Mouse (Mus musculus): ENCODE results near the gene Denr. TPM values are rescaled to one million over a fixed set of nuclear protein-coding genes. Genes with fewer than 3 reads are reported as not detected.

Gene Denr
- polyA plus RNA-seq, 1 experiment from 2014 or later = 184 TPM

DNA sequence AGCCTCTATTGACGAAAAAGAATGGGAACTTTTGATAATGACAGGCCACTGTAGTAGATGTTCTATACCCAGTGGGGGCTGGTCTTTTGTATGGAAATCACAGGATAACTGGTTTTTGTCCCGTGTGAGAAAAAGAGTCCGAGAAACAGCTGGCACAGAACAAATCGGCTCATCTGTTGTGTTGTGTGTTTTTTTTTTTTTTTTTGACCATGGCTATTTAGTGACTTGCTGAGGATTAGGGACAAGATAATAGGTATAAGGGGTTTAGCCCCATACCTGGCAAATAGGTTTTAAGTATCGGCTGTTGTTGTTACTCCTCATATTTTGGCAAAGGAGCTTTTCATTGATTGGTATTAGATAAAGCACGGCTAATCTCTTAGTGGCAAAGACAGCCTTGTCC, 65.5 kb downstream of the Denr start:
- H3K4me1 ChIP-seq (replicated peaks) = peaks cover 23% of the 10 kb centered on the region
- H3K27ac ChIP-seq = no peak overlapping the region
- no peaks in the 10 kb centered on the region for H3K36me3 ChIP-seq
- H3K9me3 ChIP-seq = no peaks in the 10 kb centered on the region
- no peak for ATAC-seq (ENCODE audit: insufficient number of reproducible peaks, insufficient read depth, low FRiP score, low TSS enrichment, low read depth)
- 80% methylated on average over 6 of the region's 6 CpGs for WGBS
- H3K27me3 ChIP-seq = peaks cover 39% of the 10 kb centered on the region
- H3K4me3 ChIP-seq (replicated peaks) = no peak overlapping the region
- H3K9ac ChIP-seq (replicated peaks) = no peak overlapping the region
- H3K4me2 ChIP-seq = no peak overlapping the region

DNA sequence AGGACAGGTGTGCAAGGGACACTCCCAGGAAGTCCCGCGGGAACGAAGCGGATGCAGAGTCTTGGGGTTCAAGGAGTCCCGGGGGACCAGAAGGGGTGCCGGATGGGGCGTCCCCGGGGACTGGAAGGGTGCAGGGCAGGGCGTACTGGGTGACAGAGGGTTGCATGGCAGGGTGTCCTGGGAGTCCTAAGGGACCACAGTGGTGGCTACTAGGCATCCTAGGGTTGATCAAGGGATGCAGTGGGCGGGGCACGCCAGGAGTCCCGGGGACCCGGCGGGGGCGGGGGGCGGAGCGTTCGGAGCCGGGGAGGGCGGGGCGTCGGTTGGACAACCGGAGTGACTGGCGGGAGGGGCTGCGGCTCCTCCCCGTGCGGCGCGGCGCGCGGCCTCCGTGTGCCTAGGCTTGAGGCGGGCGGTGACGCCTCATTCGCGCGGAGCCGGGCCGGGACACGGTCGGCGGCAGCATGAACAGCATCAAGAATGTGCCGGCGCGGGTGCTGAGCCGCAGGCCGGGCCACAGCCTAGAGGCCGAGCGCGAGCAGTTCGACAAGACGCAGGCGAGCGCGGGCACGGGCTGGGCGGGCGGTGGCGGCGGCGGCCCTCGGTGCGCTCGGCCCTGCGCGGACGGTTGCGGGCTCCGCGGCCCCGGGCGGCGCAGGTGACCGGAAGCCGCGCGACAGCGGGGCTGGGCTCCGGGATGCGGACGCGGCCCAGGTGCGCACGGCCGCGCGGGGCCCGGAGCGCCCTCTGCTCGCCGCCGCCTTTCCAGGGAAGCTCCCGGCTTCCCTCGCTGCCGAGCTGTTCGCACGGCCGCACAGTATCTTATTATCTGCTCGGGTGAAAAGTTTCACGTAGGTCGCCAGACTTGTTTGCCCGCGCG, 66.6 kb downstream of the Denr start, which contains the start of gene Hip1r:
Gene Hip1r (plus strand): TSS at position 330 of the 880 bp plus-strand sequence.
- peak within 1 kb of the TSS; percentile 90 for H3K4me2 ChIP-seq
- H3K9ac ChIP-seq (replicated peaks) = peak within 1 kb of the TSS; percentile 82
- H3K4me3 ChIP-seq (replicated peaks) = peak within 1 kb of the TSS; percentile 73
- peak; percentile 58; the same call in 1 of the 2 replicates for ATAC-seq (ENCODE audit: insufficient number of reproducible peaks, insufficient read depth, low FRiP score, low TSS enrichment, low read depth)
- WGBS = under 1% methylated on average over 101 of the region's 106 CpGs
- peaks cover 27% of the 10 kb centered on the region for H3K4me1 ChIP-seq (replicated peaks)
- H3K27ac ChIP-seq = 0 out of 2 replicates have a peak within 1 kb of the TSS, but pooled peaks have one; percentile 17
- H3K36me3 ChIP-seq = no peaks in the 10 kb centered on the region
- H3K9me3 ChIP-seq = no peaks in the 10 kb centered on the region
- H3K27me3 ChIP-seq = peaks cover 39% of the 10 kb centered on the region

DNA sequence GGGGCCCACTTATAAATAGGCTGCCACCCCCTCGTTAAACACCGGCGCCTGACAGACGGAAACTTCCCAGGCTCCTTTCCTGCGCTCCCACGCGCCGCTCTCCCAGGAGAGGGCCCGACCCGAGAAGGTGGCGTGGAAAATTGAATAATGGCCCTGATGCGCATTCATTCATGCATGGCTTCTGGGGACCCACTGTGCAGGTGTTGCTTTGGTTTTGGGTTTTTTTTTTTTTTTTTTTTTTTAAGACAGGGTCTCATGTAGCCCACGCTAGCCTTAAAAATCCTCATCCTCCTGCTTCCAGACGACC, 67.2 kb downstream of the Denr start:
- Histone ChIP-seq H3K36me3 (no peaks in the 10 kb centered on the region), H3K27me3 (peaks cover 39% of the 10 kb centered on the region), H3K4me3 (replicated peaks) (peak overlapping the region; percentile 73), H3K4me2 (peak overlapping the region; percentile 90), H3K9ac (replicated peaks) (peak overlapping the region; percentile 82), H3K9me3 (no peaks in the 10 kb centered on the region), H3K27ac (no peak overlapping the region), H3K4me1 (replicated peaks) (peaks cover 28% of the 10 kb centered on the region)
- under 1% methylated on average over 14 of the region's 14 CpGs for WGBS
- no peak for ATAC-seq (ENCODE audit: insufficient number of reproducible peaks, insufficient read depth, low FRiP score, low TSS enrichment, low read depth)

DNA sequence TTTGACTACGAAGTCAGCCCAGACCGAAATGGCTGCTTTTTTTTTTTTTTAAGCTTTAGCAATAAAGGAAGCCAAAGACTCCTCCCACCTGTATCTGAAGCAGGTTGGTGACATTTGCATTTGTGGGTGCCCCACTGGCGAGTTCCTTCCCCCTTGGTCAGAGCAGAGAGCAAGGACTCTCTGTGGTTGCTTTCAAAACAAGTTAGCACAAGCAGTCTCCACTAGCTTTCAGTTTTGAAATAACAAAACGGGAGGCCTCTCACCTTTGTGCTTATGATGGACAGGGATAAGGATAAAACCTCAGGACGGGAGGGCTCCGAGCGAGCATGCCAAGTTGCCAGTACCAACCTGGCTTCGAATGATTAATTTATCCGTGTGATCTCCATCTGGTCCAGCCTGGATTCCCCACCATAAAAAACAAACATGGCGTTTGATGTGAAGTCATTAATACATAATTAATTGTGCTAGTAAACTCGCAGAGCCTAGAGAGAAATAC, 67.7 kb downstream of the Denr start:
- peaks cover 39% of the 10 kb centered on the region for H3K27me3 ChIP-seq
- no peak overlapping the region for H3K27ac ChIP-seq
- no peaks in the 10 kb centered on the region for H3K9me3 ChIP-seq
- ATAC-seq (ENCODE audit: insufficient number of reproducible peaks, insufficient read depth, low FRiP score, low TSS enrichment, low read depth) = no peak
- peak overlapping the region; percentile 90 for H3K4me2 ChIP-seq
- H3K9ac ChIP-seq (replicated peaks) = no peak overlapping the region
- WGBS = 25% methylated on average over 11 of the region's 11 CpGs
- H3K4me3 ChIP-seq (replicated peaks) = peak overlapping the region; percentile 73
- no peaks in the 10 kb centered on the region for H3K36me3 ChIP-seq
- H3K4me1 ChIP-seq (replicated peaks) = peaks cover 33% of the 10 kb centered on the region

DNA sequence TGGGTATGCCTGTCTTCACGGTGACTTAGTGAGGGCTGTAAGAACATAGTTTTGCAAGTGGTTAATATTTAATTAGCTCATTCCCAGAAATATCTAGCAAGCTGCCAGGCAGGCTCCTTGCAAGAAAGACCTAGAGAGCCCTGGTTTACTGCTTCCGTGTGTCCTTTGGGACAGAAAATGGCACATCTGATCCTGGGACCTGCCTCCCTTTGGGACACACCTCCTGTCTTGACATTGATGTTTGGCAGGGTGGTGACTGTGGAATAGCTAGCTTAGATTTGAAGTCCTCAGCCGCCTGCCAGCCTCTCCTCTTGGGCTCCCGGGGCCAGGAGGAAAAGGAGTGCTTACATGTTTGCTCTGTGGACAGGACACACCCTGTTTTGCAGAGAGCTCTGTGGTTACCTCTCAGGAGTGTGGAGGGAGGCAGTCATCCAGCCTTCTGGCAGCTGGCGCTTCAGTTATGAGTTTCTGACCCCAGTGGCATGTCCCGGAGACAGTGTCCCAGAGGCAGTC, 68.7 kb downstream of the Denr start:
- Histone ChIP-seq H3K36me3 (no peaks in the 10 kb centered on the region), H3K9me3 (no peaks in the 10 kb centered on the region), H3K27me3 (peaks cover 35% of the 10 kb centered on the region), H3K4me3 (replicated peaks) (no peak overlapping the region), H3K27ac (no peak overlapping the region), H3K9ac (replicated peaks) (no peak overlapping the region), H3K4me2 (no peak overlapping the region), H3K4me1 (replicated peaks) (peaks cover 38% of the 10 kb centered on the region)
- ATAC-seq (ENCODE audit: insufficient number of reproducible peaks, insufficient read depth, low FRiP score, low TSS enrichment, low read depth) = no peak
- WGBS = 70% methylated on average over 6 of the region's 6 CpGs

DNA sequence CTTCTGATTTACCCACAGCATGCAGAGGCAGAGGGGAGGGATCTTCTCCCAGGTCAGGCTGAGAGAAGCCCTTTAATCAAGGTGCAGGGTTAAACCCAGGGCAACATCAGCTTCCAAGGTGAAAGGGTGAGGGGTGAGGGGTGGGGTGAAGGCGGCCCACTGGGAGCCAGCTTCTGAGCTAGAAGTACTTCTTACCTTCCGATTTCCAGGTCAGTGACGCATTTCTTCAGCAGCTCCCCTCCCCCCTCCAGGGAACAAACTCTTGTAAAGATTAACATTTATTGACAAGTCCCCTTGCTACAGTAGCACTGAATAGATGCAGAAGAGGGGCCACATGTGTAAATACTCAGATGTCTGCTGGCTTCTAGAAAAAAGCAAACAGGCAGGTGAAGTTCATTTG, 70.3 kb downstream of the Denr start:
- WGBS = 23% methylated on average over 3 of the region's 3 CpGs
- Histone ChIP-seq H3K27ac (no peak overlapping the region), H3K36me3 (no peaks in the 10 kb centered on the region), H3K4me3 (replicated peaks) (no peak overlapping the region), H3K9ac (replicated peaks) (no peak overlapping the region), H3K4me2 (no peak overlapping the region), H3K9me3 (no peaks in the 10 kb centered on the region), H3K27me3 (peaks cover 29% of the 10 kb centered on the region), H3K4me1 (replicated peaks) (peaks cover 40% of the 10 kb centered on the region)
- ATAC-seq (ENCODE audit: insufficient number of reproducible peaks, insufficient read depth, low FRiP score, low TSS enrichment, low read depth) = no peak

DNA sequence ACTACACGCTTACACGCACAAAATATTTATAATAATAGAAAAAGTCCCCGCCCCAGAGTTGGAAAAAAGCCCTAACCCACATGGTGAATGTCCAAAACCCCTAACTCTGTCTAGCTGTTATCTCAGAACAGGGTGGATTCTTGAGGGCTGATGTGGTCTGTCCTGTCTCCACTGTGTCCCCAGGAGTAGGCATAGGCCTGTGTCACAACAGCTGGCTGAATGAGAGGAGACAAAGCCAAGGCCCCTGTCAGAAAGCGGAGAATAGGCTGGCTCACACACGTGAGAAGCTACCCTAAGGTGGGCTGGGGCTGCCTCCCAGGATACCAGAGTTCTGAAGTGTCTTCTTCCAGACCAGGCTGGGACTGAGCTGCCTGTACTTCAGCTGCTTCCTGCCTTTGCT, 71.2 kb downstream of the Denr start:
- no peaks in the 10 kb centered on the region for H3K36me3 ChIP-seq
- H3K9ac ChIP-seq (replicated peaks) = no peak overlapping the region
- H3K27ac ChIP-seq = no peak overlapping the region
- H3K4me1 ChIP-seq (replicated peaks) = peaks cover 40% of the 10 kb centered on the region
- no peaks in the 10 kb centered on the region for H3K9me3 ChIP-seq
- no peak overlapping the region for H3K4me3 ChIP-seq (replicated peaks)
- peaks cover 27% of the 10 kb centered on the region for H3K27me3 ChIP-seq
- ATAC-seq (ENCODE audit: insufficient number of reproducible peaks, insufficient read depth, low FRiP score, low TSS enrichment, low read depth) = no peak
- no peak overlapping the region for H3K4me2 ChIP-seq
- 80% methylated on average over 5 of the region's 5 CpGs for WGBS

Other genes starting within 250 kb of the Denr start
- gene Clip1, start 222.6 kb upstream of the Denr start, polyA plus RNA-seq (2016; fragmentation: Nextera tagmentation; extraction: Ambion mirVana) = 51.7 and 51.9 TPM in 2 replicates
- 104 and 105 TPM in 2 replicates for gene Zcchc8, start 186.1 kb upstream of the Denr start, polyA plus RNA-seq (2016; fragmentation: Nextera tagmentation; extraction: Ambion mirVana)
- gene Rsrc2, start 157.8 kb upstream of the Denr start, polyA plus RNA-seq (2016; fragmentation: Nextera tagmentation; extraction: Ambion mirVana) = 163 and 175 TPM in 2 replicates
- 48.1 and 51.5 TPM in 2 replicates for gene Kntc1, start 157.5 kb upstream of the Denr start, polyA plus RNA-seq (2016; fragmentation: Nextera tagmentation; extraction: Ambion mirVana)
- 0.10 and 0.18 TPM in 2 replicates for gene Hcar2, start 41.7 kb upstream of the Denr start, polyA plus RNA-seq (2016; fragmentation: Nextera tagmentation; extraction: Ambion mirVana)
- gene Hcar1, start 27.2 kb upstream of the Denr start, polyA plus RNA-seq (2016; fragmentation: Nextera tagmentation; extraction: Ambion mirVana) = 0.22 TPM in 1 of 2 replicates, not detected in the other
- 1.8 and 2.1 TPM in 2 replicates for gene Gm43518, start 20.2 kb downstream of the Denr start, polyA plus RNA-seq (2016; fragmentation: Nextera tagmentation; extraction: Ambion mirVana)
- 5.9 and 7.5 TPM in 2 replicates for gene Ccdc62, start 23.5 kb downstream of the Denr start, polyA plus RNA-seq (2016; fragmentation: Nextera tagmentation; extraction: Ambion mirVana)
- gene Hip1r, start 66.5 kb downstream of the Denr start, polyA plus RNA-seq (2016; fragmentation: Nextera tagmentation; extraction: Ambion mirVana) = 7.9 and 9.9 TPM in 2 replicates
- 40.7 and 41.6 TPM in 2 replicates for gene Vps37b, start 125.1 kb downstream of the Denr start, polyA plus RNA-seq (2016; fragmentation: Nextera tagmentation; extraction: Ambion mirVana)
- gene Abcb9, start 188.6 kb downstream of the Denr start, polyA plus RNA-seq (2016; fragmentation: Nextera tagmentation; extraction: Ambion mirVana) = 0.66 and 1.5 TPM in 2 replicates
- 13.9 and 18.5 TPM in 2 replicates for gene Ogfod2, start 205.1 kb downstream of the Denr start, polyA plus RNA-seq (2016; fragmentation: Nextera tagmentation; extraction: Ambion mirVana)
- 117 and 127 TPM in 2 replicates for gene Arl6ip4, start 208.9 kb downstream of the Denr start, polyA plus RNA-seq (2016; fragmentation: Nextera tagmentation; extraction: Ambion mirVana)